Mouse (Mus musculus) forebrain, embryonic 16.5 days (tissue): Measurements from ENCODE around the gene Aplp2. TPM values are rescaled to one million over a fixed set of nuclear protein-coding genes. Genes with fewer than 3 reads are reported as not detected.
"Not testable (repeated sequence)": the region's sequence is repeated elsewhere in the genome, so short reads cannot be mapped to it uniquely, and the experiment has no call there.

Experiments used
- ATAC-seq: fragments of 200-750 bp; cut with Nextera tagmentation; 2 replicates; pipeline ENCODE4 v1.8.0; 2017; ENCODE audit warnings: mild to moderate bottlenecking, moderate library complexity
- H3K27ac ChIP-seq: fragments of 300-500 bp; sonication (generic); 2 replicates; pipeline ENCODE4 v1.5.1; 2014; ENCODE audit warnings: low read length, control low read depth
- H3K27me3 ChIP-seq: fragments of 300-500 bp; sonication (generic); replicated peaks from 2 replicates; pipeline ENCODE4 v1.6.1; 2014; ENCODE audit warnings: low read length; ENCODE audit not compliant: control insufficient read depth, insufficient read depth
- H3K36me3 ChIP-seq: fragments of 300-500 bp; sonication (generic); 2 replicates; pipeline ENCODE4 v1.6.1; 2014; ENCODE audit not compliant: control insufficient read depth, insufficient read depth
- H3K4me1 ChIP-seq: fragments of 300-500 bp; sonication (generic); replicated peaks from 2 replicates; pipeline ENCODE4 v1.6.1; 2014; ENCODE audit warnings: low read length; ENCODE audit not compliant: control insufficient read depth, insufficient read depth
- H3K4me2 ChIP-seq: fragments of 300-500 bp; sonication (generic); 2 replicates; pipeline ENCODE4 v1.6.1; 2014; ENCODE audit warnings: mild to moderate bottlenecking, low read length, control low read depth
- H3K4me3 ChIP-seq: fragments of 300-500 bp; sonication (generic); replicated peaks from 2 replicates; pipeline ENCODE4 v1.5.1; 2014; ENCODE audit warnings: mild to moderate bottlenecking, low read length, control low read depth
- H3K9ac ChIP-seq: fragments of 300-500 bp; sonication (generic); replicated peaks from 2 replicates; pipeline ENCODE4 v1.6.1; 2014; ENCODE audit warnings: low read depth, low read length, control low read depth
- H3K9me3 ChIP-seq: fragments of 300-500 bp; sonication (generic); 2 replicates; pipeline ENCODE4 v1.6.1; 2016; ENCODE audit warnings: low read length; ENCODE audit not compliant: control insufficient read depth
- WGBS: fragments of 180-500 bp; shearing (Covaris S2); extraction: QIAGEN DNeasy Blood & Tissue Kit; methylation state at CpG from one replicate; pipeline ENCODE4 v1.1.7; 2014; 5-methylcytosine and 5-hydroxymethylcytosine counted together
- polyA plus RNA-seq: library from polyadenylated mRNA; unstranded; fragments of >200 nt; fragmentation: Nextera tagmentation; extraction: Ambion mirVana; gene quantifications from 2 replicates; pipeline ENCODE4 v1.2.1, GENCODE M21; 2015

Gene Aplp2
- polyA plus RNA-seq, 1 experiment from 2014 or later = 275 TPM

GRCm38 (mm10) chr9:31176379-31177130 is 35.1 kb downstream of the Aplp2 start:
- Histone ChIP-seq H3K9me3 (no peaks in the 10 kb centered on the region), H3K9ac (no peak overlapping the region), H3K4me2 (no peak overlapping the region), H3K36me3 (no peaks in the 10 kb centered on the region), H3K4me3 (no peak overlapping the region), H3K27ac (peak overlapping the region; percentile 24), H3K4me1 (peaks cover 33% of the 10 kb centered on the region), H3K27me3 (no peaks in the 10 kb centered on the region)
- 37% methylated on average over 8 of the region's 8 CpGs for WGBS
- peak; percentile 94 for ATAC-seq

- Histone ChIP-seq H3K4me3 (no peak overlapping the region), H3K27ac (peak overlapping the region; percentile 24), H3K4me1 (peaks cover 33% of the 10 kb centered on the region), H3K9me3 (no peaks in the 10 kb centered on the region), H3K4me2 (no peak overlapping the region), H3K36me3 (no peaks in the 10 kb centered on the region), H3K27me3 (no peaks in the 10 kb centered on the region), H3K9ac (no peak overlapping the region)
- ATAC-seq = peak; percentile 44
- 43% methylated on average over 3 of the region's 3 CpGs for WGBS
These were observed 35.6 kb downstream of the Aplp2 start for GRCm38 (mm10) chr9:31175978-31176377.

GRCm38 (mm10) chr9:31175346-31175745 is 36.3 kb downstream of the Aplp2 start:
- H3K9ac ChIP-seq = no peak overlapping the region
- no peak overlapping the region for H3K27ac ChIP-seq
- no peak overlapping the region for H3K4me2 ChIP-seq
- no peak overlapping the region for H3K4me3 ChIP-seq
- no peak for ATAC-seq
- peaks cover 33% of the 10 kb centered on the region for H3K4me1 ChIP-seq
- H3K27me3 ChIP-seq = no peaks in the 10 kb centered on the region
- WGBS = 85% methylated on average over 6 of the region's 6 CpGs
- no peaks in the 10 kb centered on the region for H3K36me3 ChIP-seq
- H3K9me3 ChIP-seq = no peaks in the 10 kb centered on the region

GRCm38 (mm10) chr9:31168356-31169093 is 43.1 kb downstream of the Aplp2 start:
- H3K9me3 ChIP-seq = no peaks in the 10 kb centered on the region
- H3K27me3 ChIP-seq = no peaks in the 10 kb centered on the region
- H3K4me3 ChIP-seq = no peak overlapping the region
- 93% methylated on average over 22 of the region's 22 CpGs for WGBS
- no peak for ATAC-seq
- no peak overlapping the region for H3K4me2 ChIP-seq
- no peak overlapping the region for H3K27ac ChIP-seq
- H3K9ac ChIP-seq = no peak overlapping the region
- peaks cover 13% of the 10 kb centered on the region for H3K36me3 ChIP-seq
- no peaks in the 10 kb centered on the region for H3K4me1 ChIP-seq

GRCm38 (mm10) chr9:31167305-31167704 is 44.3 kb downstream of the Aplp2 start:
- Histone ChIP-seq H3K9ac (no peak overlapping the region), H3K4me1 (no peaks in the 10 kb centered on the region), H3K36me3 (peaks cover 13% of the 10 kb centered on the region), H3K27ac (no peak overlapping the region), H3K9me3 (no peaks in the 10 kb centered on the region), H3K4me3 (no peak overlapping the region), H3K4me2 (no peak overlapping the region), H3K27me3 (no peaks in the 10 kb centered on the region)
- 92% methylated on average over 13 of the region's 13 CpGs for WGBS
- ATAC-seq = no peak

- ATAC-seq, H3K9ac ChIP-seq, H3K4me2 ChIP-seq, H3K27me3 ChIP-seq, H3K27ac ChIP-seq, H3K9me3 ChIP-seq, H3K4me3 ChIP-seq, H3K4me1 ChIP-seq: not testable (repeated sequence)
- H3K36me3 ChIP-seq = peaks cover 27% of the 10 kb centered on the region
- WGBS = 78% methylated on average over 3 of the region's 3 CpGs
These were observed 46.1 kb downstream of the Aplp2 start for GRCm38 (mm10) chr9:31165505-31165904.

GRCm38 (mm10) chr9:31163327-31163726 is 48.3 kb downstream of the Aplp2 start:
- no peak overlapping the region for H3K4me3 ChIP-seq
- H3K27ac ChIP-seq = no peak overlapping the region
- H3K9me3 ChIP-seq = no peaks in the 10 kb centered on the region
- 97% methylated on average over 1 of the region's 1 CpGs for WGBS
- H3K27me3 ChIP-seq = no peaks in the 10 kb centered on the region
- no peak overlapping the region for H3K4me2 ChIP-seq
- no peaks in the 10 kb centered on the region for H3K4me1 ChIP-seq
- H3K36me3 ChIP-seq = peaks cover 26% of the 10 kb centered on the region
- ATAC-seq = no peak
- no peak overlapping the region for H3K9ac ChIP-seq

GRCm38 (mm10) chr9:31162911-31163310 is 48.7 kb downstream of the Aplp2 start:
- Histone ChIP-seq H3K27ac (no peak overlapping the region), H3K4me1 (no peaks in the 10 kb centered on the region), H3K36me3 (peaks cover 25% of the 10 kb centered on the region), H3K9me3 (no peaks in the 10 kb centered on the region), H3K9ac (no peak overlapping the region), H3K4me3 (no peak overlapping the region), H3K27me3 (no peaks in the 10 kb centered on the region), H3K4me2 (no peak overlapping the region)
- WGBS = 97% methylated on average over 1 of the region's 1 CpGs
- ATAC-seq = no peak

GRCm38 (mm10) chr9:31159910-31160309 is 51.7 kb downstream of the Aplp2 start:
- Histone ChIP-seq H3K27ac (no peak overlapping the region), H3K4me1 (no peaks in the 10 kb centered on the region), H3K4me2 (no peak overlapping the region), H3K36me3 (peaks cover 32% of the 10 kb centered on the region), H3K9me3 (no peaks in the 10 kb centered on the region), H3K4me3 (no peak overlapping the region), H3K27me3 (no peaks in the 10 kb centered on the region), H3K9ac (no peak overlapping the region)
- ATAC-seq = no peak
- 85% methylated on average over 4 of the region's 4 CpGs for WGBS
